Mouse (Mus musculus) intestine, postnatal 0 days (tissue): ENCODE results near the gene Gm28845. TPM values are rescaled to one million over a fixed set of nuclear protein-coding genes. Genes with fewer than 3 reads are reported as not detected.

ENCODE experiments used
- ATAC-seq: fragments of 200-750 bp; cut with Nextera tagmentation; 2 replicates; pipeline ENCODE4 v1.8.0; 2017; ENCODE audit warnings: mild to moderate bottlenecking, moderate TSS enrichment, moderate library complexity
- H3K27ac ChIP-seq: fragments of 300-500 bp; sonication (generic); 2 replicates; pipeline ENCODE4 v1.5.1; 2014; ENCODE audit warnings: mild to moderate bottlenecking, low read depth, low read length, moderate library complexity
- H3K27me3 ChIP-seq: fragments of 300-500 bp; sonication (generic); replicated peaks from 2 replicates; pipeline ENCODE4 v1.6.1; 2014; ENCODE audit warnings: low read length, mixed read lengths; ENCODE audit not compliant: control insufficient read depth, insufficient read depth
- H3K36me3 ChIP-seq: fragments of 300-500 bp; sonication (generic); 2 replicates; pipeline ENCODE4 v1.6.1; 2014; ENCODE audit warnings: mild to moderate bottlenecking, moderate library complexity; ENCODE audit not compliant: control insufficient read depth, insufficient read depth
- H3K4me1 ChIP-seq: fragments of 300-500 bp; sonication (generic); replicated peaks from 2 replicates; pipeline ENCODE4 v1.6.1; 2014; ENCODE audit warnings: antibody characterized with exemption, low read length, mixed read lengths; ENCODE audit not compliant: control insufficient read depth, insufficient read depth
- H3K4me2 ChIP-seq: fragments of 300-500 bp; sonication (generic); replicated peaks from 2 replicates; pipeline ENCODE4 v1.6.1; 2014; ENCODE audit warnings: low read depth, mild to moderate bottlenecking, moderate library complexity
- H3K4me3 ChIP-seq: fragments of 300-500 bp; sonication (generic); 2 replicates; pipeline ENCODE4 v1.5.1; 2014; ENCODE audit warnings: low read depth, low read length
- H3K9ac ChIP-seq: fragments of 300-500 bp; sonication (generic); 2 replicates; pipeline ENCODE4 v1.6.1; 2014; ENCODE audit warnings: mild to moderate bottlenecking, low read depth, low read length
- H3K9me3 ChIP-seq: fragments of 300-500 bp; sonication (generic); 2 replicates; pipeline ENCODE4 v1.6.1; 2016; ENCODE audit warnings: mixed run types; ENCODE audit not compliant: control insufficient read depth
- CTCF ChIP-seq: sonication (generic); IDR thresholded peaks from 2 replicates; pipeline ENCODE4 v1.5.1; 2016; ENCODE audit warnings: low read depth, mild to moderate bottlenecking, control low read depth, antibody characterized with exemption, moderate library complexity
- WGBS: fragments of 180-500 bp; shearing (Covaris S2); extraction: QIAGEN DNeasy Blood & Tissue Kit; methylation state at CpG from one replicate; pipeline ENCODE4 v1.1.7; 2014; 5-methylcytosine and 5-hydroxymethylcytosine counted together
- polyA plus RNA-seq: library from polyadenylated mRNA; unstranded; fragments of >200 nt; fragmentation: Nextera tagmentation; extraction: Ambion mirVana; gene quantifications from 2 replicates; pipeline ENCODE4 v1.2.1, GENCODE M21; 2015

The Gm28845 gene
- polyA plus RNA-seq, 1 experiment from 2014 or later: not detected

- WGBS: 26% methylated on average over 2 of the region's 2 CpGs
- Histone ChIP-seq H3K27me3 (no peaks in the 10 kb centered on the region), H3K4me1 (no peaks in the 10 kb centered on the region; the same call in 1 of the 2 replicates), H3K4me2 (no peak overlapping the region), H3K9ac (no peak overlapping the region), H3K36me3 (no peaks in the 10 kb centered on the region), H3K9me3 (no peaks in the 10 kb centered on the region), H3K4me3 (no peak overlapping the region), H3K27ac (no peak overlapping the region)
- ATAC-seq: peak; percentile 95
- no peak for TF ChIP-seq CTCF
Measured at GRCm38 (mm10) chr1:65146601-65147000, 27.2 kb upstream of the Gm28845 start.

- Histone ChIP-seq H3K27me3 (no peaks in the 10 kb centered on the region), H3K4me1 (no peaks in the 10 kb centered on the region; the same call in 1 of the 2 replicates), H3K9me3 (no peaks in the 10 kb centered on the region), H3K4me2 (no peak overlapping the region), H3K27ac (no peak overlapping the region), H3K9ac (no peak overlapping the region), H3K4me3 (no peak overlapping the region), H3K36me3 (no peaks in the 10 kb centered on the region)
- no peak for ATAC-seq
- 65% methylated on average over 2 of the region's 2 CpGs for WGBS
- TF ChIP-seq CTCF: no peak
Measured at GRCm38 (mm10) chr1:65144783-65145182, 25.4 kb upstream of the Gm28845 start.

- Histone ChIP-seq H3K36me3 (no peaks in the 10 kb centered on the region), H3K4me1 (no peaks in the 10 kb centered on the region), H3K9me3 (no peaks in the 10 kb centered on the region), H3K27me3 (no peaks in the 10 kb centered on the region), H3K27ac (no peak overlapping the region), H3K4me3 (no peak overlapping the region), H3K9ac (no peak overlapping the region), H3K4me2 (no peak overlapping the region)
- ATAC-seq: no peak
- no peak for TF ChIP-seq CTCF
- 73% methylated on average over 6 of the region's 6 CpGs for WGBS
Measured at GRCm38 (mm10) chr1:65137560-65137959, 18.2 kb upstream of the Gm28845 start.

DNA sequence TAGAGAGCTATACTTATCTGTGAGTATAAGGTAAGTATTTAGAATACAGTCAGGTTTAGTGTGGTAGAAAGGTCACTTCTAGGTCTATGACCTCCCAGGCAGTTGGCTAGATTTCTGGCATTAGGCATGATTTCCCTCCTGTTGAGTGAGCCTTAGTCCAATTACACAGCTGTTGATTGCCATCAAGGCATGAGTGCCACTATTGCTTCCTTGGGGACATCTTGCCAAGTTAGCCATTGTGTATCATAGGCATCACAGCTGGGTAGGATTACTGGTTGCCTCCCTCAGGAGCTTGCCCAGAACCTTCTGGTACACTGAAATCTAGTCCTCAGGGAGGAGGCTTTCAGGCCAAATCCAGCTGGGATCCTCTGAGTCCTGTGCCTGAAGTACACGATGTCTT, 13.5 kb upstream of the Gm28845 start:
- 89% methylated on average over 1 of the region's 1 CpGs for WGBS

GRCm38 (mm10) chr1:65131671-65132070, 12.3 kb upstream of the Gm28845 start:
- no peak overlapping the region for H3K27ac ChIP-seq
- H3K27me3 ChIP-seq: no peaks in the 10 kb centered on the region
- no peak overlapping the region for H3K4me2 ChIP-seq
- H3K36me3 ChIP-seq: no peaks in the 10 kb centered on the region
- ATAC-seq: no peak
- H3K9me3 ChIP-seq: no peaks in the 10 kb centered on the region
- 78% methylated on average over 1 of the region's 1 CpGs for WGBS
- no peaks in the 10 kb centered on the region for H3K4me1 ChIP-seq
- no peak overlapping the region for H3K4me3 ChIP-seq
- TF ChIP-seq CTCF: no peak
- H3K9ac ChIP-seq: no peak overlapping the region

More for the DNA sequence above, 13.5 kb upstream of the Gm28845 start:
- no peaks in the 10 kb centered on the region for H3K36me3 ChIP-seq
- no peak overlapping the region for H3K9ac ChIP-seq
- no peak overlapping the region for H3K4me2 ChIP-seq
- H3K27ac ChIP-seq: no peak overlapping the region
- H3K27me3 ChIP-seq: no peaks in the 10 kb centered on the region
- ATAC-seq: no peak
- H3K9me3 ChIP-seq: no peaks in the 10 kb centered on the region
- H3K4me3 ChIP-seq: no peak overlapping the region
- no peaks in the 10 kb centered on the region for H3K4me1 ChIP-seq
- TF ChIP-seq CTCF: no peak

DNA sequence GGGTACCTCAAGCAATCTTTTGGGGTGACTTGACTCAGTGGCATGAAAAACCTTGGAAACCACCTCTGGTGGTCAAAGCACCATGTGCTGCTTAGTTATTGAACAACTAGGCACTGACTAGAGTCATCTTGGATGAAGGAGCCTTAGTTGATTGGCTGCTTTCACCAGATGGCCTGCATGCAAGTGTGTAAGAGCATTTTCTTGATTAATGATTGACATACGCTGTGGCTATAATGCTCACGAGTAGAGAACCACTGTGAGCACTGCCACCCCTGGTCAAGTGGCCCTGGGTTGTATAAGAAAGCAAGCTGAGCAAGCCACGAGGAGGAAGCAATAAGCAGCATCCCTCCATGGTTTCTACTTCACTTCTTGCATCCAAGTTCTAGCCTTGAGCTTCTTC, 10.9 kb upstream of the Gm28845 start:
- WGBS: 41% methylated on average over 3 of the region's 3 CpGs
- H3K4me1 ChIP-seq: no peaks in the 10 kb centered on the region
- no peaks in the 10 kb centered on the region for H3K36me3 ChIP-seq
- H3K4me2 ChIP-seq: no peak overlapping the region
- no peaks in the 10 kb centered on the region for H3K9me3 ChIP-seq
- no peak overlapping the region for H3K4me3 ChIP-seq
- no peak overlapping the region for H3K9ac ChIP-seq
- TF ChIP-seq CTCF: 0 out of 2 replicates have a peak, but pooled peaks have one; percentile 30
- peak overlapping the region; percentile 51 for H3K27ac ChIP-seq
- ATAC-seq: peak; percentile 95
- no peaks in the 10 kb centered on the region for H3K27me3 ChIP-seq
